Mouse (Mus musculus) left cerebral cortex, postnatal 10 days (tissue): ENCODE measurements around the gene Lpp. TPM values are rescaled to one million over a fixed set of nuclear protein-coding genes. Genes with fewer than 3 reads are reported as not detected.

Experiments
- DNase-seq, 2 experiments: peaks; one replicate each; pipeline ENCODE4 v3.0.0; 2021 to 2022; ENCODE audit warnings: low spot score in 2 of 2, mixed read lengths in 1 of 2; ENCODE audit errors: extremely low spot score in 1 of 2
- intact Hi-C: fragments of 180-260 bp; cut with DNase I; formaldehyde crosslinking; loops from one replicate; pipeline ENCODE4 v1.15.1; 2025
- total RNA-seq, 2 experiments: library from RNA; stranded (reverse); gene quantifications; 2 replicates each; pipeline ENCODE4 v1.2.3; 2021

The Lpp gene
- total RNA-seq, result 1 to 10 TPM; 8.8 to 9.8 TPM

DNA sequence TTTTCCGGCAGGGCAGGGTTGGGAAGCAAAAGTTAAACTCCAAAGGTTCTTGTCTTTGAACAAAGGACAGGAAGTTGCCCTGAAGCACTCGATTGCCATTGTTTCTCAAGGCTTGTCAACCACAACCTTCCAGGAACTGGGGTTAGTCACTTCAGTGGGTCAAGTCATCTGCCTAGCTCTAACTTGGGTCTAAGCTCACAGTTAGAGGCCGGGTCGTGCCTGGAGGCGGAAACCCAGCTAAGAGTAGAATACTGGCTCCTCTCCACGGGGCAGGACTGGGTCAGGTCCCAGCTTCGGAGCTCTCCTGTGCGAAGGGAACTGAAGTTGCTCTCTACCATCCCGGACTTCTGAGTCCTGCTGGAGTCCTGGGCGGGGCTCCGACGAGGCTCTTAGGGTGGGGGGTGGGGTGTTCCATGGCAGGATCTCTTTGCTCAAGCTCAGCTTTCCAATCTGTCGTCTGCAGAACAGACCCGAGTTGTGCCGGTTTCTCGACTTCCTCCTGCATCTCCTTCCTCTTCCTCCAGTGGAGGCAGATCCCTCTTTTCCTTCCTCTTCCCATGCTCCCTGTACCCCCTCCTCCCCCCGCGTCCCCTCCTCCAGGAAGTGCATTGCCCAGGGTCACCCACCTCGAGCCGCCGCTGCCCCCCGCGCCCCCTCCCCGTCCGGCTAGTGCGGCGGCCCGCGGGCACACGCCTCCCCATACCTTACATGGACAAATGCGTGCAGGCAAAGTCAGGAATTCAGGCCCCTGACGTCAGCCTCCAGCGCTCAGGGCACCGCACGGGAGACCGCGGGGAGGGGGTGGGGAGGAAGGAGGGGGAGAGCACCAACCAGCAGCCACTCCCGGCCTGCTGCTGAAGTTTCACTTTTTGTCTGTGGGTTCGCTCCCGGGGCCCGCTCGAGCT lies at the start of gene Lpp:
TSS of gene Lpp (plus strand) at position 857 of the 905 bp plus-strand sequence.
- intact Hi-C loops, result no loop called here
- DNase-seq, result peak; percentile 15 to 81

DNA sequence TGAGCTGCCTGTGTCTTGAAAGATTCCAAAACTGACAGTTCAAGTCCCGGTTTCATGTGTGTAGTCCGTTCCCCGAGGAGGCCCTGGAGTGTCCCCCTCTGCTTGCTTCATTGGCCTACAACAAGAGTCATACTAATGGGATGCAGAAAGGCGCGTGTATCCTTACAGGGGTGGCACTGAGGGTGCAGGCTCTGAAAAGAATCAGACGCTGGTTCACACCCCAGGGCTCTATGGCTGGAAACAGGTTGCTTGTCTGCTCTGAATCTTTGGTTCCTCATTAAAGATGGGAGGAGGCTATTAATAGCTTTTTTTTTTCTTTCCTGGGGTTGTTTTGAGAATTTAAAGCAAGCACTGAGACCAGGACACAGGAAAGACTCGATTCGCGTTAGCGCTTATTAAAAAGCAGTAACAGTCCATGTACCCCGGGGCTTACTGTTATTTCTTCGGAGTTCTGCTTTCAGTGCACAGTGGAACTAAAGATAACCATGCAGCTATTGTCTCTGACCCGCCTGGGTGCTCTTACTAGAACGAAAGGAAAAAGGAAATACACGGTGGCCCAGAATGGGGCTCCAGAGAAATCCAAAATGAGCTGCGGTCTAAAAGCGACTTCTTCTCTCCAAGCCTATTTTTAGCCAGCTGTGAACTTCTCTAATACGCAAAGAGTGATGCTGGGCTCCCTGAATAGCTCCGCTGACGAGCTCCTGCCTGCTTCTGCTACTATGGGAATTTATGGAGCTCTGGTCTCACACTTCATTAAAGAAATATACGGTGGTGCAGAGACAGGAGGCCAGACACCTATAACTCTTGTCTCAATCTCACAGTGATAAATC lies 45.5 kb upstream of the Lpp start:
- intact Hi-C loops, result no loop called here
- DNase-seq, result peak in 1 of 2 experiments; percentile 53

DNA sequence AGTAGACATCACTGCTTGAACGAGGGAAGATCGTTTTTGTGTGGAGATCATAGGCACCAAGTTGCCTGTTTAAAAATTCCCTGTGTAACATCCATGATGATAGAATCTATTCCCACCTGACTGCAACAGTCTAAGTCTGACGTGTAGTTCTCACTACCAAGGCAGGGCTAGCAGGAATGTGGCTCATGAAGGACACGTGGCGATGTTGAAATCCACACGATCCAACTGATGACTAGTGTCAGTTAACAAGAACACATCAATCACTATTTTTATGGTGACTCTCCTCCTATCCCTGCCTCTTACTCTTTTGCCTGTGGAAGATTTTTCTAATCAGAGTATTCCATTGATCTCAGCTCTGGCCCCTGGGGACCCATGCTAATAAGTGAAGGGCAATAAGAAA lies 43.0 kb upstream of the Lpp start:
- intact Hi-C loops, result no loop called here
- DNase-seq, result no peak

DNA sequence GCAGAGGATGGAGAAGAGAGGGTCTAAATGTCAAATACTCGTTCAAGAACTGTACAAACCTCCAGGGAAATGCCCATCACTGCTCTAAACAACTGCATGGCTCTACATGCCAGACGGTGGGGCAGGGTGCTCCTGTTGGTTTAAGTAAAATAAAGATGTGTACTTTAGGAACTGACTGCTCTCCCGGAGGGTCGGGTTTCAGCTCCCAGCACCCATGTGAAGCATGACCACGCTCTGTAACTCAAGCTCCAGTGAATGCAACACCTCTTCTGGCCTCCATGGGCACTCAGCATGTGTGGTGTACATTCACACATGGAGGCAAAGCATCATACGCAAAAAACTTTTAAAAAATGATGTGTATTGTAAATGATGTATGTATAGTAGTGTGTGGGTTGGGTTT lies 42.6 kb upstream of the Lpp start:
- no peak for DNase-seq
- intact Hi-C loops, result no loop called here

DNA sequence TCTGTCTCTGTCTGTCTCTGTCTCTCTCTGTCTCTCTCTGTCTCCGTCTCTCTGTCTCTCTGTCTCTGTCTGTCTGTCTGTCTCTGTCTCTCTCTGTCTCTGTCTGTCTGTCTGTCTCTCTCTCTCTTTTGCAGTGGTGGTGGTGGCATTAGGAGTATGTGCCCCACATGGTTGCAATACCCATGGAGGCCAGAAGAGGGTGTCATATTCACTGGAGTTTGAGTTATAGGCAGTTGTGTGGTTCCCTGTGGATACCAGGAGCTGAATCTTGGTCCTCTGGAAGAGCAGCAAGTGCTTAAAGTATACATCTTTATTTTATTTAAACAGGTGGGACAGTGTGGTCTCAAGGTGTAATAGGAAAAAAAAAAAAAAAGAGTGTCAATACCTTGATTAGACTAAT lies 41.5 kb upstream of the Lpp start:
- intact Hi-C loops, result no loop called here
- no peak for DNase-seq

DNA sequence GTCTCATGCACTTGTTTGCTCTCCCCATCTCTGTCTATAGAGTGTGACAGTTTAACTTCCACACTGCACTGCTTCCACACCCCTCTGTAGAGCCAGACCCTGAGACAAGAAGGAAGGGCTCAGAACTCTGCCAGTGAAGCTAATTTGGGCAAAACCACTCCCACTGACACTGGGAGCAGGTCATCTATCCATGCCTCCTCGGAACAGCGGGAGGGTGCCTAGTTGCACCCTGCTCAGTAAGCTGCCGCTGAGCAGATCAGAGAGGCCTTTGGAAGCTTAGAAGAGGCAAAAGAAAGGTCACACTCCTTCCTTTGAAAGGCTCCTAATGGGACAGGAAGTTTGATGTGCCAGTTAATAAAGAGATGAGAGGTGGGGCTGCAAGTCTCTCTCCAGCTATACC lies 39.5 kb upstream of the Lpp start:
- intact Hi-C loops, result no loop called here

DNA sequence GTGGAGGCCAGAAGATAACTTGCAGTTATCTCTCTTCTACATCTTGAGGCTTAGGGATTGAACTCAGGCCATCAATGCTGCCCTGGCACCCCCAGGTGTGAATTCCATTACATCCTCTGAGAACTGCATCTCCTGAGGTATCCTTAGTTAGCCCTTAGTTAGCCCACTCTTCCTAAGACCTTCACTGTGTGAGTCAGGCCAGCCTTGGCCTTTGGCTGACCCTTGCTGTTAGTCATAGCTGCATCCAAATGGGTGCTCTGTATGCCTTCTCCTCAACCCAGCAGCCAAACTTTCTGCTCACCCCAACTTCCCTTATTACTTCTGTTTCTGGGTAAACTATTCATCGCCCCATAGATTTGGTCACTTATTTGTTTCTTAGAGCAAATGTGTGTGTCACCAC lies 31.6 kb upstream of the Lpp start:
- intact Hi-C loops, result no loop called here
- DNase-seq, result no peak

More for the DNA sequence above, 39.5 kb upstream of the Lpp start:
- DNase-seq, result no peak

DNA sequence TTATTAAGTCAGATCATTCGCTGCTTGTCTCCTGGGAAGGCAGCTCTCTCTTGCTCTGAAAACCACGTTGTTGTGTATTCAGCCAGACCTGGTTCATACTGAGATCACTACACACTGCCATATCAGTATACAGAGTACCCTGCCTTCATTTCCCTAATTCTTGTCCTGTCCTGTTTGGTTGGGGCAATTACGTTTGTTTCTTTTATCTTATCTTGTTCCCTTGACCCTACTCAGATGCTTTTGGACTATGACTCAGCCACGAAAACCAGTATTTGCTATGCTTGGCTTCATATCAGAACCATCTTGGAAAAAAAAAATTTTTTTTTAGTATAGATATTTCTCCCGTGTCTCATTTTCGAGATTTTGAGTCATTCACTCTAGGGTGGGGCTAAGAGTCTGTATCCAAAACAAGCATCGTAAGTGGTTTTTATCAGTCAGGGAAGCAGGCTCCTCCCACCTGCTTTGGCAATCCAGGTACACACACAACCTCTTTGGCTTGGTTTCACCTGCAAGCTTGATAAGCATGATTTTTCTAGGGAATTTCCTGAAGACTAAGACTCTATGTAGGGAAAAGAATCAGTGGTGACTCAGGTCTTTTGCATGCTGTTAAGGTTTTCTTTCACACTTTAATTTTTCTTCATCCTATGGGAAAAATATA lies 29.1 kb upstream of the Lpp start:
- intact Hi-C loops, result no loop called here

DNA sequence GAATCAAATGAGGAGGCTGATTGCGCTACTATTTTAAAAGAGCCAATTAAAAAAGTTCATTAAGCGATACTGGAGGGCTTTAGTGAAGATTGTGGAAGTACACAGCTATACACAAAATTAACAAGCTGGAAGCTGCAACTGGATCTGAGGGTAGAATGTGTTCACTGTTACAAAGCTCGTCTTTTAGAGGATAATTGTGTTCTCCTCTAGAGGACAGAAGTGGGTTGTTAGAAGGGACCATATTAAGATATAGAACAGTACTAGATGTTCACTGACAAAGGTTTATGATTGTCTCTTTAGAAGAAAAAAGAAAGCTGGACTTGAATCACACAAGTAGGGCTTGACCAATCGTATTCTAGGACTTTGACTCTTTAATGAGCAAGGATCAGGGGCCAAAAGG lies 27.4 kb upstream of the Lpp start:
- intact Hi-C loops, result no loop called here
- no peak for DNase-seq

More for the DNA sequence above, 29.1 kb upstream of the Lpp start:
- no peak for DNase-seq

DNA sequence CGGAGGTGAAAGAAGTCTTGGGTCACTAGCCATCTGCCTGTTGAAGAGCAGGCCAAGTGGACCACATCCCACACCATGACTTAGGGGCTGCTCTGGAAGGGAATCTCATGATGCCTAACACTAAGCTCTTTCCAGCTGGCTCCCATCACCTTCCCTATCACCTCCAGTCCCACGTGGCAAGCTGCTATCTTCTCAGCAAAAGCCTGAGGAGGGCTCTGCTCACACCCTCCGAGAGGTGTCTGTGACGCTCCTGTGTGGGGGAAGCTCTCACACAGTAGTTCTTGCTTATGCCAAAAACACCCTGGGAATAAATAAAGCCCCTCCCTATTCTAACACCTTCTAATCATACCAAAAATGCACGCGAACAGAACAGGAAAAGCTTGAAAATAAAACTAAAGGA lies 26.2 kb upstream of the Lpp start:
- intact Hi-C loops, result no loop called here
- DNase-seq, result no peak

DNA sequence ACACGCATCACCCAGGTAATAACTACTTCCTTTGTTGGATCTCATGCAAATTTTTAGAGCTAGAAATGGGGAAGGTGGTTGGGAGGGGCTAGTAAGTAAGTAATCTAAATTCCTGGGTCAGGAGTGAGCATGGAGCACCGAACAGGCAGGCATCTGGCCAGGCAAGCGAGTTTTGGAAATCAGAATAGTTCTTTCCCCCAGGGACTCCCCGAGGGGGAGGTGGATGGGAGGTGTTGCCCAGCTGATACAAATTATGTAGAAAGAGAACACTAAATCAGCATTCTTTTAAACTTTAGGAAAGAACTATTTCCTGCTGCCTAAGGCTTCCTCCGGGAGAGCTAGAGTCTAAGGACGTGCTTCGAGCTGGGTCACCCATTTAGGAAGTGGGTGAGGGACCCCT lies 25.8 kb upstream of the Lpp start:
- DNase-seq, result no peak
- intact Hi-C loops, result no loop called here

DNA sequence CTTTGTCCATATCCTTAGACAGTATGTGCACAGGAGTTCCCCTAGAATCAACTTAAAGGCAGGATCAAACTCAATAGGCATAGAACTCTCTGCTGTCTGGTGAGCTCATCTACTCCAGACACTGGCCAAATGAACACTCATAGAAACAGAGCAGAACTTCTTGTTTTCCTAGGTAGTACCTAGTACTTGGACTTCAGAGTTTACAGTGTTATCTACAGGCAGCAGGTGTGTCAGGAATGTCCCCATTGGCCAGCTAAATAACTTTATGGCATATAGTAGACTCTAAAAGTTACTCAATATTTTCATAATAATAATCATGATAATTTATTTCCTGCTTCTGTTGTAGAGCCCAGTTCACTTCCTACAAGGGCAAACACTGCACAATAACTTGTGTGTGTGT lies 16.8 kb upstream of the Lpp start:
- no peak for DNase-seq
- intact Hi-C loops, result no loop called here

DNA sequence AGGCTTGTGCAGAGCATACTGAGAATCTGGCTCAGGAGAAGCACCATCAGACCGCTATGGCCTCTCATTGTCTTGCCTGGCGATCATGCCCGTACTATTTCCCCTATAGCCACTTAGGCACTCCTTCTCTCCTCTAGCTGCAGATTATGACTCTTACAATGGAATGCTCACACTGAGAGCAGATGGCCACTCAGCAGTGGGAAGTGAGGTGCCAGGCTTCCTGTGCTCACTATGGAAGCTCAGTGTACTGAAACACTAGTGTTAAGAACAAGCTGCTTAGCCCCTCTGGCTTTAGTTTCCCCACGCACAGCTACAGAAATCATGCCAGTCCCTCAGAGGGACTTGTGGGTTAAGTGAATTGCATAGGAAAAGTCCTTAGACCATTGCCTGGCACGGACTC lies 2.7 kb upstream of the Lpp start:
- intact Hi-C loops, result no loop called here
- no peak for DNase-seq

DNA sequence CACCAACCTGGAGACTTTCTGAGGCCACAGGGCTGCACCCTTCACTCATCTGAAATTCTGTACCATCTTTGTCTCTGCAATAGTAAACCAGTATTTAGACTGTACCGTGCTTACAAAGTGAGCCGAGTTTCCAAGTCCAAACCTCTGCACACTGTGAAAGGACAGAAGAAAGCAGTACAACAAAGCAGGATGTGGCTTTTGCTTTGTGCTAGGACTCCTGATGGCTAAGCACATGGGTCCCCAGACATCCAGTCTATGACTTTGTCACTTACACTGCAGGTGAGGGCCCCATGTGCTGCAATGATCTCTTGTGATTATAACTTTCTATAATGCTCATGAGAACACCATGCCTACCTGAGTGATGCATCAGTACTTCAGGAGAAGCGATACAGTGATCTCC lies 2.2 kb upstream of the Lpp start:
- DNase-seq, result no peak
- intact Hi-C loops, result no loop called here

DNA sequence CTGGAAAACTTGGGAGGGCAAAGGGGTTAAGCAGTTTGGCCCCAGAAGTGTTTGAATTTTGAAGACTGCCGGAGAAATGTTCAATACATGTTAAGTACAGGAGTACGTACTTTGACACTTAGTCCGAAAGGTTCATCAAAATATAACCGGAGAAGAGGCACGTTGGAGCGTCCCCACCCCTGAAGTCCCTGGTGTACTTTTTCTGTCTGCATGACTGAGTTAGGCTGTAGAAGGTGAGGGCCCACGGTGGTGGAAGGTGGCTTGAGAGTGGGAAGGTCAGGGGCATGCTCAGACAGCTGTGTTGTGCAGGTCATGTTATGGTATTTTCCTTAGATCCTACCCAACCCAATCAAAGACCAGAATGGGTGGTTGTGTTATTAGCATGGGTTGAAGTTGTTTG lies 1.4 kb upstream of the Lpp start:
- intact Hi-C loops, result no loop called here
- no peak for DNase-seq

DNA sequence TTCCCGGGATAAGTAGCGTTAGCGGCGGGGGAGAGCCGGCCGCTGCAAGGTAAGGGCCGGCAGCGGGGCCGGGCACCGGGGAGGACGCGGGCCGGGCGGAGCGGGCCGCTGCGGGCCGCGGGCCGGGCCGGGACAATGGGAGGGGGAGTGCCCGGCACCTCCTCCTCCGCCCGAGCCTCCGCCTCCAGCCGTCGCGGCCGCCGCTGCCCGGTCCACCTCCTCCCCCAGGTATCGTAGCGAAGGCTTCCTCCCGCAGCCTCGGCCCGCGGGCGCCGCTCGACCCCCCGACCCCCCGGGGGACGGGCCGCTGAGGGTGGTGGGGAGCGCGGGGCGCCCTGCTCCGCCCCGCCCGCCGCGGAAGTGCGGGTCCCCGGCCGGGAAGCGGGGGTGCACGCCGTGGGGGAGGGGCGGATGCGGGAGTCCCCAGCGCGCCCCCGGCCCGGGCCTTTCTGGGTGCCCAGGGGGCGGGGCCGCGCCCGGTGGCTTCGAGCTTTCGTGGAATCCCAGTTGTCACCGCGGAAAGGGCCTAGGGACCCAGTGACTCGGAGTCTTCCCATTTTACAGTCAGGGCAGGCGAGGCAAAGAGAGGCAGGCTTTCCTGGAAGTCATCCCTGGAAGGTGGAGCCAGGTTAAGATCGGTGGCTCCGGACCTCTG lies 376 bp downstream of the Lpp start:
- intact Hi-C loops, result no loop called here
- peak in 1 of 2 experiments; percentile 77 for DNase-seq

DNA sequence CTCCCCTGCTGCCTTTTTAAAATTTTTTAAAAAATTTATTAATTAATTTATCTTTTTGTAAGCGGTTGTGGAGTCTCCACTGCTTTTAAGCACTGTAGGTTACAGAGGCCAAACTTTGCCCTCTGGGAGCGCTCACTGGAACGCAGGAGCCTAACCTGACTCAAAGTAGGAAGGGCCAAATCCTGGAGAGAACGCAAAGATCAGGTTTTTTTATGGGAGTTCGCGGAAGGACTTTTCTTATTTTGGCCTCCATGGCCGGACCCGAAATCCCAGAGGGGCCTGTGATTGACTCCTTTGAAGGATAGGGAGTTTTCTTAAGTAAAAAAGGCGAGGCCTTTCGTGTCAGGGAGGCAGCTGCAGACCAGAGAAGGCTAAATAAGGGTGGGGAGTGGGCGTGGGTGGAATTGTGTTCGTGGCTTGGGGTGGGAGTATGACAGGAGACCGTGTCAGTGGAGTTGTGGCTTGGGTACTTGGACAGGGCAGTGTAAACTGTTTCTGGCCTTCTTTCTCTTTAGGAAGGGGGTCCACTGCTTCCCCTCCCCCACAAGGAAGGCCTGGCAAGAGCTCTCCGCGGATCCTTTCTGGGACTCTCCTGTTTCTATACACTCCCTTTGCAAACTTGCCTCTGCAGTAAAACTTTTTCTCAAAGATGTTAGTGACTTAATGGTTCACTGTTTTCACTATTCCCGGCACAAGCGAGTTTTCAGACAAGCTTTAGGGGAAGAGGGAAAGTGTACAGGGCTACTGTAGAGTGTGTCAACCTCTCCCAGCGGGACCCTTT lies 1.1 kb downstream of the Lpp start:
- intact Hi-C loops, result no loop called here
- peak in 1 of 2 experiments; percentile 24 for DNase-seq

DNA sequence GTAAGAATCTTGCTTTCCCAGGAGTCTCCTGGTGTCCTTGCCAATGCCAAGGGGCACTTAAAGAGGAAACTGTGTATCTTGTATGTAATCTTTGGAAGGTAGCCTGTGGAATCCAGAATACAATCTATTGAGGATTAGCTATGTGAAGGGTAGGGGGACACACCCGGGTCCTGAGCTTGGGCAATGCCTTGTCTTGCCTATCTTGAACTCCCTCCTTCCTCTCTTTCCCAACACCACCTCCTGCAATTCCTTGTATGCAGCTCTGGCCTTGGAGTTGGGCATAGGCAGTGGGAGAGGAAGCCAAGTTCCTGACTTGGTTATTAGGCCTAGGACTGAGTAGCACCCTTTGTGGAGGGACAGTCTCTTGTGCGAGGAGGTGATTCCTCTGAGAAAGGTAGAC lies 1.8 kb downstream of the Lpp start:
- intact Hi-C loops, result no loop called here
- no peak for DNase-seq
